Mouse (Mus musculus): ENCODE measurements around the gene Tulp2. TPM values are rescaled to one million over a fixed set of nuclear protein-coding genes. Genes with fewer than 3 reads are reported as not detected.
A peak's percentile ranks its signal among the peaks of the same experiment; 100 is the strongest.
"Not testable (repeated sequence)": the region's sequence is repeated elsewhere in the genome, so short reads cannot be mapped to it uniquely, and the experiment has no call there.

Gene Tulp2
- total RNA-seq, 2 experiments from 2014 or later, result not detected

DNA sequence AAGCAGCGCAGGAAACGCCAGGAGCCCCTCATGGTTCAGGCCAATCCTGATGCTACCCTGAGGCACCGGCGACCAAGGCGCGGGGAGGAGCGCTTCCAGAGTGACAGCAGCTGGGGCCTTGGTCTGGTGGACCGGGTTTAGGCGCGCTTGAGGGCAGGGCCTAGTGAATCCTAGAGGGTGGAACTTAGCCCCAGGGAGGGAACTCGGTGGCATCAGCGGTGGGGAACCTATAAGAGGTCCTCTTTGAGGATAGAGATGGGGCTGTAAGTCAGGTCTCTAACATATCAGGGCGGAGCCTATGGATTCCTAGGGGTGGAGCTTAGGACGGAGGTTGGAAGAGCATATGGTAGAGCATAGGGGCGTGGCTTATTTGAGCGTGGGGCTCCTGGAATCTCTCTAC is 33.8 kb downstream of the Tulp2 start:
- intact Hi-C loops (cut with DNase I), result no loop called here
- DNase-seq (ENCODE audit: low spot score), result no peak

DNA sequence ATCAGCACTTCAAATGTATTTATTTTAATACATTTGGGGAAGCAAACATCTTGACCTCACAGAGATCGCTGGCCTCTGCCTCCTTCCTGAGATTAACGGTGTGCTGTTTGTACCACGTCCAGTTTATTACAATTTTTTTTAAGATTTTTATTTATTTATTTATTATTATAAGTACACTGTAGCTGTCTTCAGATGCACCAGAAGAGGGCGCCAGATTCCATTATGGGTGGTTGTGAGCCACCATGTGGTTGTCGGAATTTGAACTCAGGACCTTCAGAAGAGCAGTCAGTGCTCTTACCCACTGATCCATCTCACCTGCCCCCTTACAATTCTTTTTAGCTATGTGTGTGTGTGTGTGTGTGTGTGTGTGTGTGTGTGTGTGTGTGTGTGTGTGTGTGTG is 35.2 kb downstream of the Tulp2 start:
- intact Hi-C loops (cut with DNase I), result loop anchor here (2.0 kb wide), 1 partner anchor 38 kb away; no protein-coding TSS in a partner anchor
- DNase-seq (ENCODE audit: low spot score), result not testable (repeated sequence)

DNA sequence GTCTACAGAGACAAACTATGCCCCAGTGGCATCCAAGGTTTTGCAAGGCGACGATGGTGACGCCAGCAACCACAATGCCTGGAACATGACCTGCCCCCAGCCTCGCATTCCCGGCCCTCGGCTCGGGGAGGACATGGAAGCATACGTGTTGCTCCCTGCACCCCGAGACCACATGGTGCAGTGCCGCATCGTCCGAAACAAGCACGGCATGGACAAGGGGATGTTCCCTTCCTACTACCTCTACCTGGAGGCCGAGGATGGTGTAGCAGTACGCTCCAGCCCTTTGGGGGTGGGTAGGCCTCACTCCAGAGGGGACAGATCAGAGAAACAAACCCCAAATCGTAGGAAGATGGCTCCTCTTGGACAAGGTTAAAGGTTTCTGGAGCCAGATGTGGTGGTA is 36.9 kb downstream of the Tulp2 start:
- intact Hi-C loops (cut with DNase I), result no loop called here
- DNase-seq (ENCODE audit: low spot score), result no peak

DNA sequence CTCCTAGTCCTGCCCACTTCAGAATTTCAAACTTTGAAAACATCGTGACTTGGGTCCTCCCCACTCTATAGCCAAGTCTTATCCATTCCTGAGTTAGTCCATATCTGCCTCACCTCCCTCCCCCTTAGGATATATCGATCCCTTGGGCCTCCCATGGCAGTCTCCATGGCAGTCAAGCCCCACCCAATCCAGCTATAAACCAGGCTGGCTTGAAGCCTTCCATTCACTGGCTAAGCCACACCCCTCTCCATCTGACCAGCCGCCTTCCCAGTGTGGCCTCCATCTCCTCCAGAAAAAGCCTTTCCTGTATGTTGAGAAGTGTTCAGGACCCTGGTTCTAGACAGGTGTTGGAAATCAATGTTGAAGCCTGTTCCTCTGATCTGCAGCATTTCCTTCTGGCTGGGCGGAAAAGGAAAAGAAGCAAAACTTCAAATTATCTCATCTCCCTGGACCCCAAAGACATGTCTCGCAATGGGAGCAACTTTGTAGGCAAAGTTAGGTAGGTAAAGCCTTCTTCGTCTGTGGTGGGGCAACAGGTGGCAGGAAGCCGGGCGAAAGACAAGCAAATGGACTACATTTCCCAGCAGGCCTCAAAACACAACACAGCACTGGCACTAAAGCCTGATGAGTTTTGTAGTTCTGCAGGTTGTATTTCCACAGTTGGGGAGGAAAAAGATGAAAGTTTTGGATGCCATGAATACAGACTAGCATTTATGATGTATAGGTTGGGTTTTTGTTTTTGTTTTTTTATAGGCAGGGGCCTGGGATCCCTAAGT is 37.9 kb downstream of the Tulp2 start:
- intact Hi-C loops (cut with DNase I), result no loop called here
- DNase-seq (ENCODE audit: low spot score), result no peak

DNA sequence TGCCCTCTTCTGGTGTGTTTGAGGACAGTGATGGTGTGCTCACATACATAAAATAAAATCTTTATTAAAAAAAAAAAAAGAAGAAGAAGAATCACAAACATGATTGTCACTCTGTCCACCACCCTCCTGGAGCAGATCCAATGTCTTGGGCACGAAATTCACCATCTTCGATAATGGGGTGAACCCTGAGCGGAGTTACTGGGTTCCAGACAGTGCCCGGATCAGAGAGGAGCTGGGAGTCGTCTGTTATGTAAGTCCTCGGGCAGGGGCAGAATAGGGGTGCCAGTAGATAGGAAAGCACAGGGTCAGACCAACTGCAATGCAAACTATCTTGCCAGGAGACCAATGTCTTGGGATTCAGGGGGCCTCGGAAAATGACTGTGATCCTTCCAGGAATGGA is 38.9 kb downstream of the Tulp2 start:
- intact Hi-C loops (cut with DNase I), result no loop called here
- DNase-seq (ENCODE audit: low spot score), result no peak

DNA sequence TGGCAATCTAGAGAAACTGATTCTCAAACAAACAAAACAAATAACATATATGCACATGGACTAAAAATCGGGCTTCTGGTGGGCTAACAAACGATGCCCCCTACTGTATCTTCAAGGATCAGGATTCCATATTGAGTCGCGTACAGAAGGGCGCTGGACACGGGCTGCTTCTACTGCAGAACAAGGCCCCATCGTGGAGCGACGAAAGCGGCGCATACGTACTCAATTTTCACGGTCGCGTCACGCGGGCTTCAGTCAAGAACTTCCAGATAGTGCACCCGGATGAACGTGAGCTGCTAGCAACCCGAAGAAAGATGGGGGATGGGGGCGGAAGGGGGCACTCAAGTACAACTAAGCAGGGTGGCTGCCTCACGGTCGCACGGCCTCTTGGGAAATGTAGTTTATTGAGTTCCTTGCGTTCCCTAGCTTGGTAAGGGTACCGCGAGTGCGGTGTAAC is 40.1 kb downstream of the Tulp2 start:
- intact Hi-C loops (cut with DNase I), result loop anchor here (2.0 kb wide), 1 partner anchor 45 kb away; no protein-coding TSS in a partner anchor
- DNase-seq (ENCODE audit: low spot score), result peak; percentile 78

DNA sequence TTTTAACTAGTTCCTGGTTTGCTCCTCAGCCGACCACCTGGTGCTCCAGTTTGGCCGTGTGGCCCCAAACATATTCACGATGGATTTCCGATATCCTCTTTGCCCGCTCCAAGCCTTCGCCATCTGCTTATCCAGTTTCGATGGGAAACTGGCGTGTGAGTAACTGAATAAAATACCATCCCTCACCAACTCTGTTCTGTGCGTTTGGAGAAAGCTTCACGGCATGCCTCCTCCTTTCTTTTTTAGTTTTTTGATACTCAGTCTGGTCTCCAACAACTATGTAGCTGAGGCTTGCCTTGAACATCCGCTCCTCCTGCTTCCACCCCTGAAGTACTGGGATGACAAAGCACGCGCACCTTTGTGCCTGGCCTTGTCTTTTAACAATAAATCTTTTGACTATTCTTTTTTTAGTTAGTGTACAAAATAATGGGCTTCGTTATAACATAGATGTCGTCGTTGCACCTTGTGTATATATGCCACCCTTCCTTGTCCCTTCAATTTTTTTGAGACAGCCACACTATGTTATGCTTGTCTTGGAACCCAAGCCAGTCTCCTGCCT is 40.6 kb downstream of the Tulp2 start:
- intact Hi-C loops (cut with DNase I), result loop anchor here (2.0 kb wide), 1 partner anchor 45 kb away; no protein-coding TSS in a partner anchor

DNA sequence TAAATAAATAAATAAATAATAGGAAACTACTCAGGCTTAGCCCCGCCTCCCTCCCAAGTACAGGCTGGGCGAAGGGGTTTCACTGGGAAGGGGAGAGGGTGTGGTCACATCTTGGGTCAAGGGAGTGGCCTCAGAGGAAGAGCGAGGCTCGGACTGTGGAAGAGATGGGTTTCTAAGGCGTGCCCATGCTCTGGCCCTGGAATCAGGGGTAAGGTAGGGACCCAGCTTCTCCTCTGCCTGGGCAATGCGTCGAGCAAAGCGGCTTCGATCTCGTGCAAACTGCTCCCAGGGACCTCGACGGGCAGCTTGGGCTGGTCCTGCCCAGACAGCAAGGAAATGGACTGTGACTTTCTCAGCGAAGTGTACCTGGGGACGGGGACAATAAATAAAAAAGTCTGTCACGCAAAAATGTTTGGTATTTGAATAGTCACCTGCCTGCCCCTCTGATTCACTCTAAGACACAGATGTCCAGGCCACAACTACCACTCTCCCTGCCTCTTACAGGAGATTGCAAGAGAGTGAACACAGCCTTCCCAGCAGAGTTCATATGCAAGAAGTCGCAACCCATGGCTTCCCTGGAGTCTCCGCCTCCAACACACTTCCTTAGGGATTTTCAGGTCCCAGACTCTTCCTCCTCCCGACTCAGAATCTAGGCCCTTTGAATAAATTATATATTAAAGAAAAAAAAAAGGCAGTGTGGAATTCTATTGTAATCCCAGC is 41.4 kb downstream of the Tulp2 start:
- intact Hi-C loops (cut with DNase I), result loop anchor here (2.0 kb wide), 1 partner anchor 46 kb away; no protein-coding TSS in a partner anchor
- DNase-seq (ENCODE audit: low spot score), result no peak

More for the DNA sequence above, 40.6 kb downstream of the Tulp2 start:
- no peak for DNase-seq (ENCODE audit: low spot score)

DNA sequence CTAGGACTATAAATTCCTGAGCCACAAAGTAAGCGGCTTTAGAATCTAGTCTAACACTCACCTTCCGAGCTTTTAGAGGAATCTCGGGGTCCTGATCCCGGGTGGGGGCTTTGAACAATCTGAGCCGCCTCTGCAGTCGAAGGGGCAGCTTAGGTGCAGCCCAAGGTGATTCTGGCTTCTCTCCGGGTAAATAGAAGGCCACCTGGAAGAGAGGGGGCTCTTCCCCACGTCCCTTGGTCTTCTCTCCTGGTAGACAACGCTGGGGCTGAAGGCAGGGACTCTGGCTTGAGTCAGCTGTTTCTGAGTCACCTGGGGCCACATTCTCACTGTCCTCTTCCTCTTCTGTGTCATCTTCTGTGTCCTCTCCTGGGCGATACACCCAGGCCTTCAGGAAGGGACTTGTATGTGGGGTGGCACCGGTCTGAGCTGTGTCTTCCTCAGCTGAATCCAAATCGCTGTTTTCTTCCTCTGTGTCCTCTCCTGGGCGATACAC is 42.0 kb downstream of the Tulp2 start:
- intact Hi-C loops (cut with DNase I), result loop anchor here (2.0 kb wide), 1 partner anchor 47 kb away; no protein-coding TSS in a partner anchor
- no peak for DNase-seq (ENCODE audit: low spot score)

DNA sequence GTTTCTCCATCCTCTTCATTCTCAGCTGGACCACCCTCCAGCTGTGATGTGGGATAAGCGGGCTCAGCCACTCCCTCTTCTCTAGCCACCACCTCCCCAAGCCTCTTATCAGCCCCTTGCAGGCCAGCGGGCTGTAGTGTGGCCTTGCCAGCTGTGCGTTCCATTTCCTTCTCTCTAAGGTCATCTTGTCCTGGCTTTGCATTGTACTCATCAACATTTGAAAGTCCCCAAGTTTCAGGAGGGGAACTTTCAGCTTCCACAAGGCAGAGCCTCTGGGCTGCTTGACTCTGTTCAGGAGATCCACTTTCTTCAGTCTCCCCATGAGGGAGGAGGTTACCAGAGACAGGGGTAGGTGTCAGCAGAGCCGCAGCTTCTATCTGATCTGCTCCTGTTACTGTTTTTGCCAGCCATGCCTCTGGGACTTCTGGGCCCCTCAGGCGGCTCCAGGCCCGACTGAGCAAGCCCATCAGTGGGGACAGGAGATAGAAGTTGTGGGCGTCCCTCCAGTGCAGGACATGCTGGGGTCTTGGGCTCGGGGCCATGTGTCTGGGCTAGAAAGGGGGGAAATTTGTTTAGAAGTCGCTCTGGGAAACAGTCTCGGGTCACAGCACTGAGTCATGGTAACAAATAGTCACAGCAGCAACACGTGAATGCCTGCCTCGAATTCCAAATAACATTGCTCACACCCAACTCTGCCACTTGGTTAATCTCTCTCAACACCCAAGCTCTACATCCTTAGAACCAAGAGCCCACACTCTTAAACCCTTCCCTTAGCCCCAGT is 43.4 kb downstream of the Tulp2 start:
- peak; percentile 48 for DNase-seq (ENCODE audit: low spot score)
- intact Hi-C loops (cut with DNase I), result no loop called here

DNA sequence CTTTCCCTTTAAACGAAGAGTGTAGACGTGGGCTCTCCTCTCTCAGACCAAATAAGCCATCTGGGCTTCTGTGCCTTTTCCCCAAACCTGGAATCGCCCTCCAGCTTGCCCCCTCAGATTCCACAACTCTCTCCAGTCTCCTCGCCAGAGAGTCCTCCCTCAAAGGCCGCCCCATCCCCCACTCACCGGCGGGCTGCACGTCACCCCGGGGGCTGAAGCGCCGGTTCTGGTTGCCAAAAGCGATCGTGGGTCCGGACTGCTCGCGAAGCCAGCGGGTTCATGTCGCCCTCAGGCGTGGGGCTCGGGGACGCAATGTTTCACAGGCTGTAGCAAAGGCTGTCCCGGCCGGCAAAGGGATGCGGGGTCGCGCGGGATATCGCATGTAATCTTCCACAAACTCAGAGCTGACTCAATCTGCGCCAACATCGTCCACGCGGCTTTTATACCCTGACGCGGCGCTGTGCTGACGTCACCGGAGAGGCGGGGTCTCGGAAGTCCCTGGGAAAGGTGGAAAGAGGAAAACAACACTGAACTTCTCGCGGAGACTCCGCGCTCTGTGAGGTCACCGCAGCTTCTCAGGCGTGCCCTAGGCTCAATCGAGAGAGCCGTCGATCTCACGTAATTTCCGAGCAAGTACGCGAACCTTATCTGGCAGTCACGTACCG is 44.3 kb downstream of the Tulp2 start, which contains the start of the genes Ppp1r15a and Plekha4:
Gene Ppp1r15a (minus strand): TSS at position 460 of the 665 bp plus-strand sequence.
Gene Plekha4 (plus strand): TSS at position 522 of the 665 bp plus-strand sequence.
- intact Hi-C loops (cut with DNase I), result no loop called here
- DNase-seq (ENCODE audit: low spot score), result peak; percentile 95

DNA sequence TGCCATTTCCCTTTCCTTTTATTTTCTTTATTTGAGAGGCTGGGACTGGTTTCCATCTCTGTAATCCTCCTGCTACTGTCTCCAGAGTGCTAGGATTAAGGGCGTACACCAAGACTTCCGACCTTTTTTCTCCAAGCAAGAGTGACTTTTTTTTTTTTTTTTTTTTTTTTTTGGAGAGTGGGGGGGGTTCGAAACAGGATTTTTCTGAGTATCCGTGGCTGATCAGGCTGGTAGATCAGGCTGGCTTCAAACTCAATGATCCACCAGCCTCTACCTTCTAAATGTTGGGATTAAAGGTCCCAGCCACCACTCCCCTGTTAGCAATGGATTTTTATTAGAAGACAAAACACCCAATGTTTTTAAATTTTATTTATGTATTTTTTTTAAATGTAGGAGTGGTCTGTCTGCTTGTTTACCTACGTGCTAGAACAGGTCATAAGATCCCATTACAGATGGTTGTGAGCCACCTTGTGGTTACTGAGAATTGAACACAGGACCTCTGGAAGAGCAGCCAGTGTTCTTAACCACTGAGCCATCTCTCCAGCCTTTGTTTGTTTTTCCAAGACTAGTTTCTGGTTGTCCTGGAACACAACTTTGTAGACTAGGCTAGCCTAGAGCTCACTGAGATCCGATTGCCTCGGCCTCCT is 44.9 kb downstream of the Tulp2 start:
- no peak for DNase-seq (ENCODE audit: low spot score)
- intact Hi-C loops (cut with DNase I), result no loop called here

DNA sequence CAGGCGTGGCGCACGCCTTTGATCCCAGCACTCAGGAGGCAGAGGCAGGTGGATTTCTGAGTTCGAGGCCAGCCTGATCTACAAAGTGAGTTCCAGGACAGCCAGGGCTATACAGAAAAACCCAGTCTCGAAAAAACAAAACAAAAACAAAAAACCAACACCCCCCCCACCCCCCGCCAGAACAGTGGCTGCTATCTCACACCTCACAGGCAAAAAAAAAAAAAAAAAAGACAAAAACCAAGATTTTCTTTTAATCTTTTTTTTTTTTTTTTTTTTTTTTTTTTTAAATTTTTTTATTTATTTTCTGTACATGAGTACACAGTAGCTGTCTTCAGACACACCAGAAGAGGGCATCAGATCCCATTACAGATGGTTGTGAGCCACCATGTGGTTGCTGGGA is 45.5 kb downstream of the Tulp2 start:
- DNase-seq (ENCODE audit: low spot score); intact Hi-C loops (cut with DNase I): not testable (repeated sequence)

DNA sequence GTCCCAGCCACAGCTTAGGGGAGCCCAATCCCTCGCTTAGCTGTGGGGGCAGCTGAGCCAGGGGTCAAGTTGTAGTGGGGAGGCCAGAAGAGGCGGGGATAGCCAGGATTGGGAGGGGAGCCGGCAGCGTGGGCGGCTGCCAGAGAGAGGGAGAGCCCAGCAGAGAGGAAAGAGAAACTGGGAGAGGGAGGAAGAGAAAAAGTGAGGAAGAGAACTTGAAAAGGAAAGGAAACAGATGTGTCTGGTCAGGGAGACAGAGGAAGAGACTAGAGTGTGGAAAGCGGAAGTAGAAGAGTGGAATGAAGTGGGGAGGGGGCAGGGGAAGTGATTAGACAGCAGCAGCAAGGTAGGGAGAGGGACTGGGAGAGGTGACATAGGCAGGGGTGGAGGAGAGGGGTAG is 47.8 kb downstream of the Tulp2 start:
- DNase-seq (ENCODE audit: low spot score), result peak; percentile 24
- intact Hi-C loops (cut with DNase I), result no loop called here

DNA sequence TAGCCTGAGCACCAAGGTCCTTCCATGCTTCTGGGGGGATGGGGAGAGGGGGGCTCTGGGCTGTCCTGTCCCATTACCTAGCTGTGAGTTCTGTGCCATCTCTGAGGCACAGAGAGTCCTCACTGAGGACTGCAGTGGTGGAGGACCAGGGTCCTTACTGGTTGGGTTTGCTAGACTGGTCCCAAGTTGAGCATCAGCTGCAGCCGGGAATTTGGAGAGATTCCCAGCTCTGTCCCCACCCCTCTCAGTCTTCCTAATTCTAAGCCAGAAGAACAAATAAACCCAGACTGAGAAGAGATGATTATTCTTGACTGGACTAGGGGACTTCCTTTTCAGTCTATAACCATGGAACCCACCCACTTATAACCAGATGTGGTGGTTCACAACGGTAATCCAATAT is 49.0 kb downstream of the Tulp2 start:
- no peak for DNase-seq (ENCODE audit: low spot score)
- intact Hi-C loops (cut with DNase I), result no loop called here

DNA sequence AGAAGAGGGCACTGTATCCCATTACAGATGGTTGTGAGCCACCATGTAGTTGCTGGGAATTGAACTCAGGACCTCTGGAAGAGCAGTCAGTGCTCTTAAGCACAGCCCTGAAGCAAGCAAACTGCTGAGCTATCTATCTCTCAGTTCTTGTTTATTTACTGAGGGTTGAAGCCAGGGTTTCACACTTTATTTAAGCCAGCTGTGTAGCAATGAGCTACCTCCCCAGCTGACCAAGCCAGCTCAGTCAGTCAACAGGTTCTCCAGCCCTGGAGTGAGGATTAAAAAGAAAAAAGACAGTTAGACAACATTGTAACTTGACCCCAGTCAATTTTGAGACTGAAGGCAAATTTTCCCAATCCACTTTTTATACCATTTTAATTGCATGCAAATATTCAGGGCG is 54.0 kb downstream of the Tulp2 start:
- intact Hi-C loops (cut with DNase I), result no loop called here
- DNase-seq (ENCODE audit: low spot score), result no peak

DNA sequence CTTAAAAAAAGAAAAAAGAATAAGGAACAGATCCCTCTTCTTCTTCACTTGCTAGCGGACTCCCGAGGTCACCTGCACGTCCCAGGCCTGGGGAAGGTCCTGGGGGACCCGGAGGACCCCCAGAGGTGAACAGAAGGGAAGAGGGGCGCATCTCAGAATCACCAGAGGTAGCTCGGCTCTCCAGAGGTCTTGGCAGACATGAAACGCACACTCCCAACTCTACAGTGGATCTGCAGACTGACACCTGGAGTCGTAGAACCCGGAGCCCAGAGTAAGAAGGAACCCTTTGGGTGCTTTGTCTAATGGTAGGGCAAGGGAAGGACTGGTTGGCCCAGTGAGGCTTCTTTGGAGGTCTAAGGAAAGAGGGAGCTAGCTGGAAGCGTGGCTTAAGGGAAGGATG is 55.9 kb downstream of the Tulp2 start:
- intact Hi-C loops (cut with DNase I), result no loop called here
- DNase-seq (ENCODE audit: low spot score), result no peak

DNA sequence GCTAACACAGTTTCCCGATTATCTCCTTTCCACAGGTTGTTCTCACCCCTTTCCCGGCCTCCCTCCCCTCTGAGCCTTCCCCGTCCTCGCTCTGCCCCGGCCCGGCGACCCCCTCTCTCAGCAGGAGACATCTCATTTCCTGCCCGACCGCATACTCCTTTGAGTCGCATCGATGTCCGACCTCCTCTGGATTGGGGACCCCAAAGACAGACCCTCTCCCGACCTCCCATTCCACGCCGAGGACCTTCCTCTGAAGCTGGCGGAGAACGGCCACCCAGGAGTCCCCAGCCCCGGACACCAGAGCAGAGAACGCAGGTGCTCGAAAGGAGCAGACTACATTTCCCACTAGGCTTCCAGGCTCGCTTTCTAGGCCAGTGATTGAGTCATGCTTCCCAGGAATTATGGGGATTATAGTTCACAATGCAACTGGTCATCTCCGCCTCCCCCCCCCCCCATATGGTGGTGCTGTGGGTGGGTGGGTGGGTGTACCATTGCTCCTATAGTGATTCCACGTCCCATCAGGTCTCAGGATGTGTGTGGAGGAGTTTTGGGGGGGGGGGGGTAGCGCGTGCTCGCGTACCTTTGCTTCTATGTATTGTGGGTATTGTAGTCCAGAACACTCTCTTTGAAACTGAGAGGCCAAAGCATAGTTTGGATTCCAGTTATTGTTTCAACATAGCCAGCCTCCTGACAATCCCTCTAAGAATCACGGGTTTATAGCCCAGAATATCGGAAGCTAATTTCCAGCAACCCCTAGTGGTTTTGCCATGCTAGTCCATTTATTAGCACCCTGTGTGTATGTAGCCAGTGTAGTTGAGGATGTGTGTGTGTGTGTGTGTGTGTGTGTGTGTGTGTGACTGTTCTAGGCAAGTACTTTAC is 56.7 kb downstream of the Tulp2 start:
- DNase-seq (ENCODE audit: low spot score), result no peak
- intact Hi-C loops (cut with DNase I), result no loop called here

All from heart, postnatal 25 days (tissue).